Mouse (Mus musculus): Measurements from ENCODE around the gene Ntsr1. TPM values are rescaled to one million over a fixed set of nuclear protein-coding genes. Genes with fewer than 3 reads are reported as not detected.

Gene Ntsr1
- polyA plus RNA-seq, 1 experiment from 2014 or later, result 0.80 TPM

DNA sequence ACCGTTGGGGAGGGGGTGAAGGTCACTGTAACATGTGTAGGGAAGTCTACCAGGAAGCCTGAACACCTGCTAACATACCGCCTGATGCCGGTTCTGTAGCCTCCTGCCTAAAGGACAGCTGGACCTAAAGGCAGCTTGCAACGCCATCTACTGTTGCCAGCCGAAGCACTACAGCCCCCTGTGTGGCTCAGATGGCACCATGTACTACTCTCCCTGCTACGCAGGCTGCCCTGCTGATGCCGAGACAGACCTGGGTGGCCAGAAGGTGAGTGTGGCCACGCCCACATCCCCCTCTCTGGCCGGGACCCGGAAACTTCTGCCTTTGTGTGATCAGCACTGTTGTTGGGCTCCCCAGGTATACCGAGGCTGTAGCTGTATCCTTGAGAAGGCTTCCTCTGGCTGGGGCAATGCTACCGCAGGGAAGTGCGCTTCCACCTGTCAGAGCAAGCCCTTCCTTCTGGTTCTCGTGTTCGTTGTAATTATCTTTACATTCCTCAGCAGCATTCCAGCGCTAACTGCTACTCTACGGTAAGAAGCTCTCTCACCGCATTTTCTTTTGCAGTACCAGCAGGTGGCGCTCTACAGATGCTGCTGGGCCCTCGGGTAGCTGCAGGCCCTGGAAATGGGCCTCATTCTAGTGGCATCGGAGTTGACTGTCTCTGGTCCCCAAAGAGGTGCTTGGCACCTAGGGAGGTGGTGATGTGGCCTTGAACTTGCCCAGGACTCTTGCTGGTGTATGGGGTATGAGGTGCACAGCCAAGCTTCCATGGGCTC lies 27.3 kb upstream of the Ntsr1 start:
- H3K4me1 ChIP-seq (replicated peaks), result peaks cover 17% of the 10 kb centered on the region
- no peak for ATAC-seq (ENCODE audit: insufficient number of reproducible peaks, low FRiP score)
- no peak overlapping the region for H3K4me3 ChIP-seq
- 7% methylated on average over 21 of the region's 21 CpGs for WGBS
- H3K27me3 ChIP-seq (replicated peaks), result peaks cover 12% of the 10 kb centered on the region
- H3K4me2 ChIP-seq, result peak overlapping the region; percentile 30
- H3K9ac ChIP-seq, result no peak overlapping the region
- H3K27ac ChIP-seq (ENCODE audit: poor library complexity, severe bottlenecking), result no peak overlapping the region
- H3K9me3 ChIP-seq (replicated peaks), result no peaks in the 10 kb centered on the region
- H3K36me3 ChIP-seq, result no peaks in the 10 kb centered on the region

- no peak overlapping the region for H3K9ac ChIP-seq
- H3K4me3 ChIP-seq, result no peak overlapping the region
- WGBS, result 37% methylated on average over 7 of the region's 7 CpGs
- H3K4me2 ChIP-seq, result no peak overlapping the region
- ATAC-seq (ENCODE audit: insufficient number of reproducible peaks, low FRiP score), result peak; percentile 73
- H3K4me1 ChIP-seq (replicated peaks), result peaks cover 17% of the 10 kb centered on the region
- no peaks in the 10 kb centered on the region for H3K9me3 ChIP-seq (replicated peaks)
- peaks cover 12% of the 10 kb centered on the region for H3K27me3 ChIP-seq (replicated peaks)
- no peak overlapping the region for H3K27ac ChIP-seq (ENCODE audit: poor library complexity, severe bottlenecking)
- H3K36me3 ChIP-seq, result no peaks in the 10 kb centered on the region
These were observed 26.7 kb upstream of the Ntsr1 start for GRCm38 (mm10) chr2:180473080-180473440.

- no peak for ATAC-seq (ENCODE audit: insufficient number of reproducible peaks, low FRiP score)
- Histone ChIP-seq H3K4me3 (no peak overlapping the region), H3K9me3 (replicated peaks) (no peaks in the 10 kb centered on the region), H3K4me2 (no peak overlapping the region), H3K36me3 (no peaks in the 10 kb centered on the region), H3K27me3 (replicated peaks) (peaks cover 24% of the 10 kb centered on the region), H3K4me1 (replicated peaks) (peaks cover 14% of the 10 kb centered on the region), H3K27ac (ENCODE audit: poor library complexity, severe bottlenecking) (no peak overlapping the region), H3K9ac (no peak overlapping the region)
- 85% methylated on average over 3 of the region's 3 CpGs for WGBS
These were observed 24.9 kb upstream of the Ntsr1 start for GRCm38 (mm10) chr2:180474864-180475263.

DNA sequence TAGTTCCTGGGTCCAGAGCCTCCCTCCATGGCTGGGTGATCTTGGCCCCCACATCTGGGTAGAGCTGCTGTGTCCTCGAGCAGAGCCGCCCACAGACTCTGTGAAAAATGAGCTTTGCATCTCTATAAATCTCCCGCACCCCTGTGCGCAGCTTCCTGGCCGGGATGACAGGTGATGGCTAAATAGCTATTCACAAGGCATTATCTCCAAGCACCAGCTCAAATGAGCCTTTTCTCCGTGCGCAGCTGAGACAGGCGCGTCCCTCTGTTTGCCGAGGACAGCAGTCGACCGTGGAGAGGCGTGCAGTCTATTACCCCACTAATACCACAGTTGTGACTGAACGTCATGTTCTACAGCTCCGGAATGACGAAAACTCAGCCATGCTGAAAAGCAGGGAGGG lies 17.5 kb upstream of the Ntsr1 start:
- H3K9me3 ChIP-seq (replicated peaks), result no peaks in the 10 kb centered on the region
- no peaks in the 10 kb centered on the region for H3K4me1 ChIP-seq (replicated peaks)
- no peak overlapping the region for H3K9ac ChIP-seq
- 42% methylated on average over 16 of the region's 16 CpGs for WGBS
- H3K27ac ChIP-seq (ENCODE audit: poor library complexity, severe bottlenecking), result no peak overlapping the region
- no peak overlapping the region for H3K4me2 ChIP-seq
- no peaks in the 10 kb centered on the region for H3K36me3 ChIP-seq
- no peak for ATAC-seq (ENCODE audit: insufficient number of reproducible peaks, low FRiP score)
- peaks cover 75% of the 10 kb centered on the region for H3K27me3 ChIP-seq (replicated peaks)
- no peak overlapping the region for H3K4me3 ChIP-seq

- no peak overlapping the region for H3K9ac ChIP-seq
- H3K36me3 ChIP-seq, result no peaks in the 10 kb centered on the region
- 66% methylated on average over 4 of the region's 4 CpGs for WGBS
- H3K4me1 ChIP-seq (replicated peaks), result no peaks in the 10 kb centered on the region
- no peaks in the 10 kb centered on the region for H3K9me3 ChIP-seq (replicated peaks)
- H3K27ac ChIP-seq (ENCODE audit: poor library complexity, severe bottlenecking), result no peak overlapping the region
- H3K27me3 ChIP-seq (replicated peaks), result peaks cover 83% of the 10 kb centered on the region
- ATAC-seq (ENCODE audit: insufficient number of reproducible peaks, low FRiP score), result no peak
- H3K4me2 ChIP-seq, result no peak overlapping the region
- H3K4me3 ChIP-seq, result no peak overlapping the region
These were observed 14.9 kb upstream of the Ntsr1 start for GRCm38 (mm10) chr2:180484882-180485281.

DNA sequence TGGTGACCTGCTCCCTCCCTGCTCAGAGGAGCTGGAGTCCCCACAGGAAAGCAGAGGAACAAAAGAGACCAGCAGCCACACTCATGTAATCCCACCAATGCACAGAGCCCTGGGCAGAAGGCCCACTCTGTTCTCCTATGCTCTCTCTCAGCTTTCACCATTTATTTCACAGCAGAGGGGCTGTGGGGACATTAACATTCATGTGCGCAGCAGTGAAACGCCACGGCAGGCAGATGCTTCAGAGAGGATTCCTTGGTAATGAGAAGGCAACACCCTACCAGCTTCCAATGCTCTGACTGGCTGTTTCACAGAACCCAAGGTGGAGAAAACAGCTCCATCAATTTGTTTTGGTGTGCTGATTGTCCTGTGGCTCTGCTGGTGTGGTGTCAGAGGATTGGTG lies 14.5 kb upstream of the Ntsr1 start:
- Histone ChIP-seq H3K36me3 (no peaks in the 10 kb centered on the region), H3K4me3 (no peak overlapping the region), H3K27ac (ENCODE audit: poor library complexity, severe bottlenecking) (no peak overlapping the region), H3K4me1 (replicated peaks) (no peaks in the 10 kb centered on the region), H3K27me3 (replicated peaks) (peaks cover 82% of the 10 kb centered on the region), H3K4me2 (no peak overlapping the region), H3K9ac (no peak overlapping the region), H3K9me3 (replicated peaks) (no peaks in the 10 kb centered on the region)
- no peak for ATAC-seq (ENCODE audit: insufficient number of reproducible peaks, low FRiP score)
- WGBS, result 79% methylated on average over 3 of the region's 3 CpGs

DNA sequence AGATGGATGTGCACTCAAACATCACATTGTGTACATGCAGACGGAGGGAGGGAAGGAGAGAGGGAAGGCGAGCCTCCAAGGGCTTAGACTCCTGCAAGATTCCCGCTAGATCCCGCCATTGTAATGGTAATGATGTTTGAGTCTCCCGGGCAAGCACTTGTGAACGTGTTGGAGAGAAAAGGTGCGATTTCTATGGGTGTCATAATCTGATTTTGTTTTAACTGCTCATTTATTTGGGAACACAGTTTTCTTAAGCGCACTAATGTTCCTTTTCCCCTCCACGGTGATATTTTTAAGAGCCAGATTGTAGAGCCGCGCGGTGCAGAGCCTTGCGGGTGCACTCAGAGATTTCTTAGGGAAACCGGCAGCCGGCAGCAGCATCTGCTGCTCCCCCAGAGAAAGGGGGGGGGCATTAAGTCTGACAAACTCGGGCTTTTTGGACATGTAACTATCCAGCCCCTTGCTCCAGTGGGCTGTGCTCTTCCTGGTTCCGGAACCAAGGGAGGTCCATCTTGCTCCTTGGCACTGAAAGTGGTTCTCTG lies 11.5 kb upstream of the Ntsr1 start:
- no peak for ATAC-seq (ENCODE audit: insufficient number of reproducible peaks, low FRiP score)
- H3K9me3 ChIP-seq (replicated peaks), result no peaks in the 10 kb centered on the region
- H3K36me3 ChIP-seq, result no peaks in the 10 kb centered on the region
- H3K27ac ChIP-seq (ENCODE audit: poor library complexity, severe bottlenecking), result no peak overlapping the region
- no peak overlapping the region for H3K9ac ChIP-seq
- H3K4me3 ChIP-seq, result no peak overlapping the region
- H3K4me1 ChIP-seq (replicated peaks), result peaks cover 10% of the 10 kb centered on the region
- H3K27me3 ChIP-seq (replicated peaks), result peaks cover 58% of the 10 kb centered on the region
- H3K4me2 ChIP-seq, result no peak overlapping the region
- WGBS, result 16% methylated on average over 17 of the region's 17 CpGs

DNA sequence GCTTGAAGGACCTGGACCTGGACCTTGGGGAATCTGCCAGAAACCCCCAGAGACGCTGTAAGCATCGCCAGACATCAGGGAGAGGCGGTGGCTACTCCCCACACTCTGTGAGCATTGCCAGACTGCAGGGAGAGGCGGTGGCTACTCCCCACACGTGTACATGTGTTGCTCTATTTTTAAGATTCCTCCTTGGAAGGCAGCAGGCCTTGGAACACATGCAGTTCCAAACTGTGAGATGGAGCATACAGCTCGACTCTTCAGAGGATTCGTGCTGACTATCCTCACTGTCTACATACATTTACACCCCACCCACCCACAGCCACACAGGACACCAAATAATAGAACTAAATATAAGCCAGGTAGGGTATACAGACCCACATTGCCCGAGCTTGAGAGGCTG lies 3.9 kb upstream of the Ntsr1 start:
- no peaks in the 10 kb centered on the region for H3K9me3 ChIP-seq (replicated peaks)
- no peak overlapping the region for H3K9ac ChIP-seq
- peaks cover 22% of the 10 kb centered on the region for H3K4me1 ChIP-seq (replicated peaks)
- no peak overlapping the region for H3K27ac ChIP-seq (ENCODE audit: poor library complexity, severe bottlenecking)
- no peak overlapping the region for H3K4me2 ChIP-seq
- H3K27me3 ChIP-seq (replicated peaks), result peaks cover 37% of the 10 kb centered on the region
- no peak for ATAC-seq (ENCODE audit: insufficient number of reproducible peaks, low FRiP score)
- 64% methylated on average over 8 of the region's 8 CpGs for WGBS
- H3K36me3 ChIP-seq, result no peaks in the 10 kb centered on the region
- H3K4me3 ChIP-seq, result no peak overlapping the region

DNA sequence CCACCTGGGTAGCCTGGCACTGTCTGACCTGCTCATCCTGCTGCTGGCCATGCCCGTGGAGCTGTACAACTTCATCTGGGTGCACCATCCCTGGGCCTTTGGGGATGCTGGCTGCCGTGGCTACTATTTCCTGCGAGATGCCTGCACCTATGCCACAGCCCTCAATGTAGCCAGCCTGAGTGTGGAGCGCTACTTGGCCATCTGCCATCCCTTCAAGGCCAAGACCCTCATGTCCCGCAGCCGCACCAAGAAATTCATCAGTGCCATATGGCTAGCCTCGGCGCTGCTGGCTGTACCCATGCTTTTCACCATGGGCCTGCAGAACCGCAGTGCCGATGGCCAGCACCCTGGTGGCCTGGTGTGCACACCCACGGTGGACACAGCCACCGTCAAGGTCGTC lies 950 bp downstream of the Ntsr1 start:
- H3K9ac ChIP-seq, result no peak overlapping the region
- peaks cover 32% of the 10 kb centered on the region for H3K4me1 ChIP-seq (replicated peaks)
- H3K4me3 ChIP-seq, result no peak overlapping the region
- peaks cover 73% of the 10 kb centered on the region for H3K27me3 ChIP-seq (replicated peaks)
- ATAC-seq (ENCODE audit: insufficient number of reproducible peaks, low FRiP score), result no peak
- no peaks in the 10 kb centered on the region for H3K36me3 ChIP-seq
- H3K4me2 ChIP-seq, result 0 out of 2 replicates have a peak overlapping the region, but pooled peaks have one; percentile 72
- H3K27ac ChIP-seq (ENCODE audit: poor library complexity, severe bottlenecking), result no peak overlapping the region
- H3K9me3 ChIP-seq (replicated peaks), result no peaks in the 10 kb centered on the region
- WGBS, result 33% methylated on average over 13 of the region's 13 CpGs

- no peak; the same call in 1 of the 2 replicates for ATAC-seq (ENCODE audit: insufficient number of reproducible peaks, low FRiP score)
- peaks cover 80% of the 10 kb centered on the region for H3K27me3 ChIP-seq (replicated peaks)
- 24% methylated on average over 9 of the region's 9 CpGs for WGBS
- H3K27ac ChIP-seq (ENCODE audit: poor library complexity, severe bottlenecking), result no peak overlapping the region
- H3K4me2 ChIP-seq, result no peak overlapping the region
- H3K9ac ChIP-seq, result no peak overlapping the region
- H3K4me3 ChIP-seq, result no peak overlapping the region
- peaks cover 32% of the 10 kb centered on the region for H3K4me1 ChIP-seq (replicated peaks)
- no peaks in the 10 kb centered on the region for H3K9me3 ChIP-seq (replicated peaks)
- H3K36me3 ChIP-seq, result no peaks in the 10 kb centered on the region
These were observed 1.6 kb downstream of the Ntsr1 start for GRCm38 (mm10) chr2:180501217-180501967.

- Histone ChIP-seq H3K27ac (ENCODE audit: poor library complexity, severe bottlenecking) (no peak overlapping the region), H3K4me1 (replicated peaks) (peaks cover 11% of the 10 kb centered on the region), H3K9ac (no peak overlapping the region), H3K4me2 (no peak overlapping the region), H3K9me3 (replicated peaks) (no peaks in the 10 kb centered on the region), H3K36me3 (no peaks in the 10 kb centered on the region), H3K27me3 (replicated peaks) (peaks cover 49% of the 10 kb centered on the region), H3K4me3 (no peak overlapping the region)
- 80% methylated on average over 5 of the region's 5 CpGs for WGBS
- ATAC-seq (ENCODE audit: insufficient number of reproducible peaks, low FRiP score), result no peak
These were observed 6.5 kb downstream of the Ntsr1 start for GRCm38 (mm10) chr2:180506281-180506680.
